Mouse (Mus musculus) embryonic fibroblast, embryonic 13.5 days (primary cell): ENCODE data around the gene Hist1h3a.

ENCODE experiments used
- CTCF ChIP-seq: IDR thresholded peaks from 2 replicates; pipeline ENCODE4 v1.5.1; 2011; ENCODE audit warnings: mild to moderate bottlenecking, control low read depth, low read length, moderate library complexity, borderline replicate concordance; ENCODE audit not compliant: insufficient read depth
- POLR2A ChIP-seq: IDR thresholded peaks from 2 replicates; pipeline ENCODE4 v1.6.1; 2011; ENCODE audit warnings: low read depth, mild to moderate bottlenecking, control low read depth, low read length, moderate library complexity

DNA sequence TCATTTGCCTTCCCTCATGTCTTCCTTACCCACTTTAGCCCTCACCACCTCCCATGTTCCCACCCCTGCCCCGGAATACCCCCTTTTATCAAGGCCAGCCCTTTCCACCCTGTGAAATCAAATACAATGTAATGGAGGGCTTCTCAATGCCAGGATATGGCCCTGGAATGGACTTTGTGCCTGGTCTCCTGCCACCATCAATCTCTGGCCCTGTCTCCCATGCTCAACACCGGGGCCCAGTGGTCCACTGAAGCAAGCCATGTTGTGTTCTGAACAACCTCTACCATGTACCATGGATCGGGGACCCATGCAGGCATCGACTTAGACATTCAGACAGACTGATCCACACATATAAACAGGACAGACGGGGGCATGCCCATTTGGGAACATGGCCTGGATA lies 32.5 kb downstream of the Hist1h3a start:
- TF ChIP-seq POLR2A (no peak), CTCF (no peak)
